Mouse (Mus musculus): ENCODE measurements around the gene Bicd1. TPM values are rescaled to one million over a fixed set of nuclear protein-coding genes. Genes with fewer than 3 reads are reported as not detected.
"Not testable (repeated sequence)": the region's sequence is repeated elsewhere in the genome, so short reads cannot be mapped to it uniquely, and the experiment has no call there.

The Bicd1 gene
- polyA plus RNA-seq, 1 experiment from 2014 or later: 44.9 TPM

GRCm38 (mm10) chr6:149439140-149439539, 30.5 kb downstream of the Bicd1 start:
- H3K36me3 ChIP-seq: peaks cover 15% of the 10 kb centered on the region; the same call in 1 of the 2 replicates
- 96% methylated on average over 1 of the region's 1 CpGs for WGBS
- H3K9ac ChIP-seq: no peak overlapping the region
- no peak overlapping the region for H3K4me2 ChIP-seq
- no peaks in the 10 kb centered on the region for H3K4me1 ChIP-seq (replicated peaks)
- H3K27ac ChIP-seq (replicated peaks): no peak overlapping the region
- no peaks in the 10 kb centered on the region for H3K27me3 ChIP-seq
- H3K4me3 ChIP-seq: no peak overlapping the region
- no peak for ATAC-seq (ENCODE audit: low FRiP score, low read depth)
- peaks cover 14% of the 10 kb centered on the region for H3K9me3 ChIP-seq

GRCm38 (mm10) chr6:149442884-149443283, 34.2 kb downstream of the Bicd1 start:
- Histone ChIP-seq H3K27me3 (no peaks in the 10 kb centered on the region), H3K4me1 (replicated peaks) (no peaks in the 10 kb centered on the region), H3K4me3 (no peak overlapping the region), H3K9ac (no peak overlapping the region), H3K36me3 (no peaks in the 10 kb centered on the region), H3K9me3 (no peaks in the 10 kb centered on the region), H3K4me2 (no peak overlapping the region), H3K27ac (replicated peaks) (no peak overlapping the region)
- ATAC-seq (ENCODE audit: low FRiP score, low read depth): peak; percentile 69
- 21% methylated on average over 1 of the region's 1 CpGs for WGBS

DNA sequence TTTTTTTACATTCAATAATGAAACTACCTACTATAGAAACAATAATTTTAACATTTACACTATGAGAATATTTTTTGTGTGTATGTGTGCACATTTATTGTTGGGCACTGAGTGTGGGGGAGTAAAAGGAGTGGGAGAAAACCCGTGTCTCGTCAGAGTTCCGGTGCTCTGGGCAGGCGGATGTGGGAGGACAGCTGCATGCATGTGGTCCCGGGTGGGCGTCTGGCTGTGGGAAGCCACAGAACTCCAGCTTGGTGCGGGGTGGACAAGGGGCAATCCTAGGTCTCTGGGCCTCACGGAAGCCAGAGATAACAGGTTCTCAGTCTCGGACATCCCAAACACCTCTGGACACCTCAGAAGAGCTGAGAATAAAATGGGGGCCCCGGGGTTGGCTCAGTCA, 37.2 kb downstream of the Bicd1 start:
- Histone ChIP-seq H3K4me1 (replicated peaks) (no peaks in the 10 kb centered on the region), H3K4me2 (no peak overlapping the region), H3K9ac (no peak overlapping the region), H3K36me3 (no peaks in the 10 kb centered on the region), H3K4me3 (no peak overlapping the region), H3K27ac (replicated peaks) (no peak overlapping the region), H3K9me3 (no peaks in the 10 kb centered on the region), H3K27me3 (no peaks in the 10 kb centered on the region)
- no peak for ATAC-seq (ENCODE audit: low FRiP score, low read depth)
- WGBS: 71% methylated on average over 10 of the region's 10 CpGs

DNA sequence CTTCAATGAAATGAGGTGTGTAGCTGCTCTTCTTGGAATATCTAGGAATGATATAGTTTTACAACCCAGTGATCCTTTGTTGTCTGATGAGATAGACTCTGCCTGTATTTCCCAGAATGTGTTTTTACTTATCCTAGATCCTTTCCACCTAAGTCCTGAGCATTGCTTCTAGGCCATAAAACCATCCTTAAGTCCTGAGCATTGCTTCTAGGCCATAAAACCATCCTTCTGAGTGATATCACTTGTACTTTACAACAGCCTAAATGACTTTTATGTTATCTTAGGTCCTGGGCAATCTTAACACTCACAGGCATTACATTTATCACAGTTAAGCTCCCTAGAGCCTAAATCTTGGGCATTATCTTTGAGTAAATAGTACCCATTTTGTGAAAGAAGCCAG, 48.6 kb downstream of the Bicd1 start:
- ATAC-seq (ENCODE audit: low FRiP score, low read depth): no peak
- H3K9me3 ChIP-seq: no peaks in the 10 kb centered on the region
- no peaks in the 10 kb centered on the region for H3K27me3 ChIP-seq
- no peaks in the 10 kb centered on the region for H3K4me1 ChIP-seq (replicated peaks)
- no peak overlapping the region for H3K27ac ChIP-seq (replicated peaks)
- no peak overlapping the region for H3K9ac ChIP-seq
- no peaks in the 10 kb centered on the region for H3K36me3 ChIP-seq
- no peak overlapping the region for H3K4me2 ChIP-seq
- H3K4me3 ChIP-seq: no peak overlapping the region

DNA sequence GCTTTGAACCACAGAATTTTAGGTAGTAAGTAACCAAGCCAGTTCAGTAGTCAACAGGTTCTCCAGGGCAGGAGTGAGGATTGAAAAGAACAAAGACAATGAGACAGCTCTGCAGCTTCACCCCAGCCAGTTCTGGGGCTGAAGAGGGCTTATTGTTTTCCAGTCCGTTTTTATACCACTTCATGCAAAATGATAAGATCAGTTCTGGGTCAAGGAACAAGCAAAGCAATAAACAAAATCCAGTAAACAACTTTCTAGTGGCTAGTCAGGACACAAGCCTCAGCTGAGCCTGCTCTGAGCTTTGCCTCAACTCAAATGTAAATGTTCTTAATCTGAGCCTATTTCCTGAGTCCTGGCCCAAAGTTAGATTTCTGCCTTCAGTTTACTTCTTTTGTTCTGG, 52.3 kb downstream of the Bicd1 start:
- Histone ChIP-seq H3K4me1 (replicated peaks) (no peaks in the 10 kb centered on the region), H3K4me2 (no peak overlapping the region), H3K9me3 (no peaks in the 10 kb centered on the region), H3K4me3 (no peak overlapping the region), H3K9ac (no peak overlapping the region), H3K27me3 (no peaks in the 10 kb centered on the region), H3K27ac (replicated peaks) (no peak overlapping the region), H3K36me3 (0 out of 2 replicates have a peak, but pooled peaks cover 5% of the 10 kb centered on the region)
- WGBS: 3% methylated on average over 1 of the region's 1 CpGs
- ATAC-seq (ENCODE audit: low FRiP score, low read depth): no peak

DNA sequence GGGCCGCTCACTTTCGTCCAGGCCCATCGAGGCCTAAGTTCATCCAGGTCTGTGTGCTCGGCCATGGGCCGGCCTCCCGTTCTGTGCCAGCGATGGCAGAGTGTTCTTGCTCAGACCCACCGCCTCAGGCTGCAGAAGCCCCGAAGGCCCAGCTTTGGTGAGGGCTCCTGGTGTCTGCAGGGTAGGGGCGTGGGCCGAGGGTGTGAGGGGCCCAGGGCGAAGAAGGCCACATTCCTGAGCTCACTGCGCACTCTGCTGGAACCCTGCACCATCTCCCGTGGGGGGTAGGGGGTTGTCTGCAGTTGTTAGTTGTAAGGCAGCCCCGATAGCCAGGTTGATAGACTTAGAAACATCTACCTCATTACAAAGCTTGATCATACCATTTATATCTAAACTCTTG, 62.8 kb downstream of the Bicd1 start:
- no peaks in the 10 kb centered on the region for H3K27me3 ChIP-seq
- no peaks in the 10 kb centered on the region for H3K36me3 ChIP-seq
- no peak overlapping the region for H3K27ac ChIP-seq (replicated peaks)
- WGBS: 79% methylated on average over 15 of the region's 15 CpGs
- no peak overlapping the region for H3K4me3 ChIP-seq
- H3K4me2 ChIP-seq: no peak overlapping the region
- no peaks in the 10 kb centered on the region for H3K9me3 ChIP-seq
- no peak overlapping the region for H3K9ac ChIP-seq
- 0 out of 2 replicates have a peak, but pooled peaks have one; percentile 27 for ATAC-seq (ENCODE audit: low FRiP score, low read depth)
- no peaks in the 10 kb centered on the region for H3K4me1 ChIP-seq (replicated peaks)

- H3K4me2 ChIP-seq; H3K4me1 ChIP-seq (replicated peaks); ATAC-seq (ENCODE audit: low FRiP score, low read depth); H3K4me3 ChIP-seq; H3K9me3 ChIP-seq; H3K27me3 ChIP-seq; H3K36me3 ChIP-seq; H3K27ac ChIP-seq (replicated peaks); H3K9ac ChIP-seq: not testable (repeated sequence)
- 86% methylated on average over 6 of the region's 6 CpGs for WGBS
These were observed 63.8 kb downstream of the Bicd1 start for GRCm38 (mm10) chr6:149472441-149472840.

DNA sequence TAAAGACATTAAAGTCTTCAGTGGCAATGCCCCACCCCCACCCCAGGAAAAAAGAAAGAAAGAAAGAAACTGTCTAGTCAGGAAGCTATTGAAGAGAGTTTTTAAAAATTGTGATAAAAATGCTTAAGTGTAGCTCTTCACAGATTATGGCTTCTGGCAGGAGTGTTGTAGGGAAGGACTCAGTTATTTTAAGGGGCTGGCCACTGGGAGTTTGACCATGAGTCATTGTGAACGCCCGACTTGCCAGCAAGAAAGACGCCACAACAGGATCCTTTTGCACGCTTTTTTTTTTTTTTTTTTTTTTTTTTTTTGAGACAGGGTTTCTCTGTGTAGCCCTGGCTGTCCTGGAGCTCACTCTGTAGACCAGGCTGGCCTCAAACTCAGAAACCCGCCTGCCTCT, 73.2 kb downstream of the Bicd1 start:
- not testable (repeated sequence) for H3K4me2 ChIP-seq
- 88% methylated on average over 5 of the region's 5 CpGs for WGBS

DNA sequence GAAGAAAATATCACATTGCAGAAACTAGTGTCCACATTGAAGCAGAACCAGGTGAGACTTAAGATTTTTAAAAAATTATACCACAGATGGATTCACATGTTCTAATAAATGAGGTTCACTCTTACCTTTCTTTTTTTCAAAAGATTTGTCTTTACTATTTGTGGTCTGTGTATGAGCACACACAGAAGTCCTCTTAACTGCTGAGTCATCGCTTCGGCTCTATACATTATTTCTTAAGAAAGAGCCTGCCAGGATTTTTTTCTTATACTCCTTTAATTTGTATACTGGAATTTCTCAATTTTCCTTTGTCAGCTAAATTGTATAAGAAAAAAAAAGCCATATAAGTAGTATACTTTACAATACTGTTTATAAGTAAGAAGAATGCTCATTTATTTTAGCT, 86.0 kb downstream of the Bicd1 start:
- Histone ChIP-seq H3K27me3 (no peaks in the 10 kb centered on the region), H3K27ac (replicated peaks) (no peak overlapping the region), H3K9ac (no peak overlapping the region), H3K4me3 (no peak overlapping the region), H3K4me1 (replicated peaks) (no peaks in the 10 kb centered on the region), H3K9me3 (no peaks in the 10 kb centered on the region), H3K4me2 (no peak overlapping the region), H3K36me3 (peaks cover 19% of the 10 kb centered on the region)
- no peak for ATAC-seq (ENCODE audit: low FRiP score, low read depth)
- WGBS: 97% methylated on average over 2 of the region's 2 CpGs

More for the DNA sequence above, 73.2 kb downstream of the Bicd1 start:
- H3K4me1 ChIP-seq (replicated peaks); H3K9me3 ChIP-seq; H3K36me3 ChIP-seq; ATAC-seq (ENCODE audit: low FRiP score, low read depth); H3K27ac ChIP-seq (replicated peaks); H3K4me3 ChIP-seq; H3K27me3 ChIP-seq; H3K9ac ChIP-seq: not testable (repeated sequence)

GRCm38 (mm10) chr6:149495925-149496324, 87.2 kb downstream of the Bicd1 start:
- no peak overlapping the region for H3K4me3 ChIP-seq
- no peak for ATAC-seq (ENCODE audit: low FRiP score, low read depth)
- H3K27me3 ChIP-seq: no peaks in the 10 kb centered on the region
- H3K4me1 ChIP-seq (replicated peaks): no peaks in the 10 kb centered on the region
- no peak overlapping the region for H3K4me2 ChIP-seq
- no peak overlapping the region for H3K9ac ChIP-seq
- no peaks in the 10 kb centered on the region for H3K9me3 ChIP-seq
- peaks cover 19% of the 10 kb centered on the region for H3K36me3 ChIP-seq
- no peak overlapping the region for H3K27ac ChIP-seq (replicated peaks)

GRCm38 (mm10) chr6:149565720-149566498, 157.2 kb downstream of the Bicd1 start:
- no peaks in the 10 kb centered on the region for H3K27me3 ChIP-seq
- H3K4me3 ChIP-seq: peak overlapping the region; percentile 52
- H3K27ac ChIP-seq (replicated peaks): no peak overlapping the region
- 2% methylated on average over 19 of the region's 19 CpGs for WGBS
- no peaks in the 10 kb centered on the region for H3K36me3 ChIP-seq
- peaks cover 5% of the 10 kb centered on the region for H3K4me1 ChIP-seq (replicated peaks)
- peak overlapping the region; percentile 39 for H3K9ac ChIP-seq
- H3K9me3 ChIP-seq: no peaks in the 10 kb centered on the region
- H3K4me2 ChIP-seq: peak overlapping the region; percentile 76
- ATAC-seq (ENCODE audit: low FRiP score, low read depth): peak; percentile 98

- no peaks in the 10 kb centered on the region for H3K36me3 ChIP-seq
- no peak for ATAC-seq (ENCODE audit: low FRiP score, low read depth)
- H3K27me3 ChIP-seq: no peaks in the 10 kb centered on the region
- no peak overlapping the region for H3K27ac ChIP-seq (replicated peaks)
- H3K4me2 ChIP-seq: no peak overlapping the region
- H3K9ac ChIP-seq: no peak overlapping the region
- WGBS: 86% methylated on average over 1 of the region's 1 CpGs
- peaks cover 5% of the 10 kb centered on the region for H3K4me1 ChIP-seq (replicated peaks)
- no peaks in the 10 kb centered on the region for H3K9me3 ChIP-seq
- H3K4me3 ChIP-seq: no peak overlapping the region
These were observed 158.5 kb downstream of the Bicd1 start for GRCm38 (mm10) chr6:149567219-149567618.

DNA sequence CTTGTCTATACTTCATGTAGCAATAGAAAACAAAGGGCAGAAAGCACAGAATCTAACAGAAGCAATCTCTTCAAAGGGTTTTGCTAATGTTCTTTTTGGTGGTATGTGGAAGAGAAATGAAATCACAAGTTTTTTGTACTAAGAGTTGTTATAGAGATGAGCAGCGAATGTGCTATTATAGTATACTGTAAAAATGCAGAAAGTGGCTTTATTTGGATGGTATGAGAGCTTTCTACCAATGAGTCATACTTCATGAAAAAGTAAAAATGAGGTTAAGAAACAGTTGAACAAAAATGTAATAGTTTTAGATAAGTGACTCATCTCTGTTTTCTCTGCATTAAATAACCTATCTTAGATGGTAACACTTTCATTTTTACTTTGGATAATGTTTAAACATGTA, 165.6 kb downstream of the Bicd1 start:
- no peak overlapping the region for H3K4me3 ChIP-seq
- H3K36me3 ChIP-seq: no peaks in the 10 kb centered on the region
- ATAC-seq (ENCODE audit: low FRiP score, low read depth): no peak
- no peak overlapping the region for H3K27ac ChIP-seq (replicated peaks)
- 90% methylated on average over 1 of the region's 1 CpGs for WGBS
- H3K4me1 ChIP-seq (replicated peaks): no peaks in the 10 kb centered on the region
- no peak overlapping the region for H3K4me2 ChIP-seq
- H3K9ac ChIP-seq: no peak overlapping the region
- H3K27me3 ChIP-seq: no peaks in the 10 kb centered on the region
- no peaks in the 10 kb centered on the region for H3K9me3 ChIP-seq
